27 mouse cellular contexts compared by ENCODE assay signal in the genomic region with DNA sequence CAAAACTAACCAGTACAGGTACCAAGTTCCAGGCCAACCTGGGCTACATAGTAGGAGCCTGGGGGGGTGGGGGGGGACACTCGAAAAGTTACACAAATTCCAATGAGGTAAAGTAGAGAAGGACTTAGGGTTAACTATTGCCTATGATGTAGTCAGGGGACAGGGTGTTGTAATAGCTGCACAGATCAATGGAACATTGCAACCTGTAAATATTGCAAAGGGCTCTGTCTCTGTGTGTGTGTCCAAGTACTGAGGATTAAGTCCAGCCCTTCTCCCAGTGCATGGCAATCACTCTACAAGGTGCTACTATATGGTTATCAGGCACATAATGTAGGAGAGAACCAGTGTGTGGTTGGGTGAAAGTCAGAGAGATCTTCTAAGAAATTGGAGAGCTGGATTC. TPM values are rescaled to one million over a fixed set of nuclear protein-coding genes. Genes with fewer than 3 reads are reported as not detected.
"Had no signal": no experiment of that assay in that cellular context is flagged by ENCODE, and none has a peak within 500 bp of the region (broad histone marks: within the 10 kb centered on the region; RNA-seq: fewer than 3 reads in every experiment).

No protein-coding gene starts in this region.

- DNase-seq: lung, adult 2 months; lung, postnatal 14 days; lung, postnatal 36 days; retina, postnatal 1 day; right cerebral cortex, adult 18-20 months; right cerebral cortex, postnatal 25 days; right cerebral cortex, postnatal 4 days; spleen, adult 18-20 months; thymus, adult 2 months; thymus, postnatal 25 days; thymus, postnatal 4 days had no signal

- H3K27ac ChIP-seq: lung, embryonic 15.5 days; macrophage; midbrain, embryonic 13.5 days; midbrain, embryonic 15.5 days; neural tube, embryonic 13.5 days; neural tube, embryonic 15.5 days had no signal

- H3K4me1 ChIP-seq: lung, embryonic 15.5 days; midbrain, embryonic 15.5 days; neural tube, embryonic 15.5 days had no signal

- H3K4me2 ChIP-seq: lung, embryonic 15.5 days; midbrain, embryonic 11.5 days; midbrain, embryonic 13.5 days; midbrain, embryonic 15.5 days; neural tube, embryonic 13.5 days; neural tube, embryonic 15.5 days had no signal

- H3K9me3 ChIP-seq: lung, embryonic 15.5 days; megakaryocyte, embryonic 14.5 days; midbrain, embryonic 13.5 days; midbrain, embryonic 15.5 days; neural tube, embryonic 13.5 days; neural tube, embryonic 15.5 days had no signal

- ATAC-seq: lung, postnatal 0 days; midbrain, embryonic 13.5 days; midbrain, embryonic 15.5 days had no signal

- H3K36me3 ChIP-seq: lung, embryonic 15.5 days; midbrain, embryonic 13.5 days; midbrain, embryonic 15.5 days; neural tube, embryonic 13.5 days; neural tube, embryonic 15.5 days had no signal

- H3K4me3 ChIP-seq: lung, embryonic 15.5 days; midbrain, embryonic 13.5 days; midbrain, embryonic 15.5 days; neural tube, embryonic 13.5 days; neural tube, embryonic 15.5 days had no signal

- H3K9ac ChIP-seq: lung, embryonic 15.5 days; midbrain, embryonic 13.5 days; midbrain, embryonic 15.5 days; neural tube, embryonic 13.5 days; neural tube, embryonic 15.5 days had no signal

- H3K27me3 ChIP-seq: lung, embryonic 15.5 days; midbrain, embryonic 13.5 days; neural tube, embryonic 13.5 days; neural tube, embryonic 15.5 days had no signal

RNA-seq across cellular contexts. Expression of gene Morn3, which starts 45.9 kb away (rescaled TPM):
- total RNA-seq: megakaryocyte progenitor cell, adult 5-6 weeks; midbrain, postnatal 0 days; monocyte, adult 5-6 weeks had no signal
- polyA plus RNA-seq: macrophage; midbrain, embryonic 11.5 days; midbrain, embryonic 15.5 days; neural tube, embryonic 11.5 days; small intestine, adult 2 months; stomach, embryonic 14.5 days; urinary bladder, adult 2 months had no signal
